Mouse (Mus musculus) liver, adult (tissue): ENCODE data around the gene Cyp3a59.
"Not testable (repeated sequence)": the region's sequence is repeated elsewhere in the genome, so short reads cannot be mapped to it uniquely, and the experiment has no call there.

Experiments used
- GATA4 ChIP-seq: IDR thresholded peaks from 2 replicates; pipeline ENCODE4 v1.6.1; 2014; ENCODE audit warnings: mild to moderate bottlenecking, low read length; ENCODE audit not compliant: insufficient replicate concordance

Cyp3a59 gene

GRCm38 (mm10) chr5:146078945-146079344, at the start of gene Cyp3a59:
Gene Cyp3a59, plus strand, starts transcription at chr5:146079257.
- not testable (repeated sequence) for TF ChIP-seq GATA4

DNA sequence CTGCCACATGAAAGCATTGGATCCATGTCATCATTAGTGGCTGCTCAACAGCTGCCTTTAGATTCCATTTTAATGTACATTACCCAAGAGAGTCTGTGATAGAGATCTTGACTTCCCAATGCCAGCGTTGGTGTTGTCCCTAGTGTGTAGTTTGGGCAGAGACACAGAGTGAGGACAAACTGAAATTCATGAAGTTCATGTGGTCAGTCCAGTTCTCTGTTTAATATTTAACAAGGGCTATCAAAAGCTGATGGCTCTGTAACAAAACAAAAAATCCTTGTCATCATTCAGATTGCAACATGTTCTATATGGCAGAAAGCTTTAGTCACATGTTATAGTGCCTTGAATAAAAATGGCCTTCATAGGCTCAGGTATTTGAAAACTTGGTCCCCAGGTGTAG, 9.0 kb upstream of the Cyp3a59 start:
- no peak for TF ChIP-seq GATA4

- no peak for TF ChIP-seq GATA4
These were observed 68.8 kb downstream of the Cyp3a59 start for GRCm38 (mm10) chr5:146147903-146148302.

GRCm38 (mm10) chr5:146150454-146150853, 71.4 kb downstream of the Cyp3a59 start:
- TF ChIP-seq GATA4 = no peak

- TF ChIP-seq GATA4 = not testable (repeated sequence)
These were observed 81.4 kb downstream of the Cyp3a59 start, which contains the start of gene Gm5565 for GRCm38 (mm10) chr5:146160439-146160838. Gene Gm5565, minus strand, starts transcription at chr5:146160539.
